Mouse (Mus musculus): ENCODE measurements around the gene Tada2a. TPM values are rescaled to one million over a fixed set of nuclear protein-coding genes. Genes with fewer than 3 reads are reported as not detected.

Tada2a gene
- polyA plus RNA-seq, 2 experiments, result 36.9 to 56.2 TPM

DNA sequence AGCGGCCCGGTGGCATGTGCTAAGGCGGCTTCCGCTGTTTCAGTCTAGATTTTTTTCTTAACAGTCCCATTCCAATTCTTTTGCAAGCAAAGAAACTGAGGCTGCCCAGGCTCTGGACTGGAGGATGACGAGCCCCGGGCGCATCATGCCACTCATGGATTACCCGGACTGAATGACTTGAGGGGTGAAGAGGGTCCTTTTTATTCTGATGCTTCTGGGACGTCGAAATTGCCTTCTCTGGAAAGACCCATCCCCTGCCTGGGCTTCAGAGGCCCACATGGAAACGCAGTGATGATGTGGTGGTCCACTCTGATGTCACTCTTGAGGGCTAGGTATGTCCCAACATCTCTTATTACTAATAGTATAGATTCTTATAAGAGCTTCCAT, 392 bp upstream of the Tada2a start:
- DNase-seq (ENCODE audit: low spot score) (no peak), ATAC-seq (ENCODE audit: low FRiP score, low read depth) (peak; percentile 25)
- Histone ChIP-seq H3K9me3 (ENCODE audit: control insufficient read depth, low read length) (no peaks in the 10 kb centered on the region), H3K4me3 (replicated peaks; ENCODE audit: low read length) (peak overlapping the region; percentile 83), H3K27ac (replicated peaks; ENCODE audit: low read depth, low read length) (no peak overlapping the region), H3K4me2 (replicated peaks; ENCODE audit: low read depth, low read length, severe bottlenecking) (peak overlapping the region; percentile 79), H3K27me3 (ENCODE audit: control insufficient read depth, insufficient read depth, low read length) (no peaks in the 10 kb centered on the region), H3K9ac (ENCODE audit: low read depth, low read length, severe bottlenecking) (peak overlapping the region; percentile 85), H3K4me1 (ENCODE audit: control insufficient read depth, insufficient read depth, low read length) (no peaks in the 10 kb centered on the region; the same call in 1 of the 2 replicates), H3K36me3 (ENCODE audit: control insufficient read depth, insufficient read depth, low read length) (peaks cover 19% of the 10 kb centered on the region)
- 5% methylated on average over 11 of the region's 11 CpGs for WGBS
- no peak for TF ChIP-seq POLR2A (IDR thresholded peaks at IDR 0.05; ENCODE audit: borderline replicate concordance, extremely low read depth, insufficient read depth, insufficient read length)

GRCm38 (mm10) chr11:84127977-84128376, 1.4 kb downstream of the Tada2a start:
- Histone ChIP-seq H3K36me3 (ENCODE audit: control insufficient read depth, insufficient read depth, low read length) (peaks cover 30% of the 10 kb centered on the region), H3K27ac (replicated peaks; ENCODE audit: low read depth, low read length) (no peak overlapping the region), H3K4me1 (ENCODE audit: control insufficient read depth, insufficient read depth, low read length) (no peaks in the 10 kb centered on the region; the same call in 1 of the 2 replicates), H3K9me3 (ENCODE audit: control insufficient read depth, low read length) (no peaks in the 10 kb centered on the region), H3K9ac (ENCODE audit: low read depth, low read length, severe bottlenecking) (no peak overlapping the region), H3K4me3 (replicated peaks; ENCODE audit: low read length) (no peak overlapping the region; the same call in 1 of the 2 replicates), H3K4me2 (replicated peaks; ENCODE audit: low read depth, low read length, severe bottlenecking) (no peak overlapping the region), H3K27me3 (ENCODE audit: control insufficient read depth, insufficient read depth, low read length) (no peaks in the 10 kb centered on the region)
- WGBS, result 93% methylated on average over 4 of the region's 4 CpGs
- no peak for TF ChIP-seq POLR2A (IDR thresholded peaks at IDR 0.05; ENCODE audit: borderline replicate concordance, extremely low read depth, insufficient read depth, insufficient read length)
- ATAC-seq (ENCODE audit: low FRiP score, low read depth), result no peak
- DNase-seq (ENCODE audit: low spot score), result no peak

DNA sequence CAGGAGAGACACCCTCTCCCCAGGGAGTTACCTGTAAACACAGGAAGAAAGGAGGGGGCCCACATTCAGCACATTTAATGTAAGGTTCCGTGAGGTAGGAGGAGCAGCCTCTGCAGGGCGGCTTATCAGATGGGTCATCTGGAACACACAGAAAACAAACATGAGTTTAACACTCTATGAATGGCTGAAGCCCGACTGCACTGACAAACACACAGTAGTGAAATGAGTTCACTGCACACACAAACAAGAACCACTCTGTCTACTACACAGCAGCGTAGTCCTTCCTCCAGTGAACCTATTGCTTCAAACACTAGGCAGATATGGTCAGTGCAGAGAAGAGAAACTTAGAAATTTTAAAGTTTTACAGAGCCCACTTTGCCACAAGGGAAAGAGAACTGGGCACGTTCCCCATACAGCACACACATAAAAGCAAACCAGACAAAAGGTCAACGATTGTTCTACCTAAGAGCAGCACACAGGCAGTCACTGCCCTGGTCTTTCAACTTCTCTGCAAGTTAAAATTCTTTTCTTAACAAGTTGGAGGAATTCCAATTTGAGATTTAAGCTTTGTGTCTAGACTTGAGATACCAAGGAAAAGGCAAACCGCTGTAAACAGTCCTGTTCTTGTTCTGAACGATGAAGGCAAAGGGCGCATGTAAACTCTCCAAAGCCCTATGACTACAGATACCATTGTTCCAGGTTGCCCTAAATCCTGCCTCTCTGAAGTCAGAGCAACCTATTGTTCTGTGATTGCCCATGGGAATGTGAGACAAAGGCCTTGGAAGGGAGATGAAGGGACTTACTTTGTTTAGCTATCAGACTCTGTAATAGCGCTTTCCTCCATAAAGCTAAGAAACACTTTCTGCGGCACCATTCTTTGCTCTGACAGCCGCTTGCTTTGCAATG, 8.1 kb downstream of the Tada2a start:
- H3K4me3 ChIP-seq (replicated peaks; ENCODE audit: low read length), result no peak overlapping the region
- 0 out of 2 replicates have a peak overlapping the region, but pooled peaks have one; percentile 4 for H3K27ac ChIP-seq (replicated peaks; ENCODE audit: low read depth, low read length)
- DNase-seq (ENCODE audit: low spot score), result no peak
- H3K4me2 ChIP-seq (replicated peaks; ENCODE audit: low read depth, low read length, severe bottlenecking), result no peak overlapping the region
- H3K36me3 ChIP-seq (ENCODE audit: control insufficient read depth, insufficient read depth, low read length), result peaks cover 84% of the 10 kb centered on the region
- no peaks in the 10 kb centered on the region for H3K9me3 ChIP-seq (ENCODE audit: control insufficient read depth, low read length)
- H3K4me1 ChIP-seq (ENCODE audit: control insufficient read depth, insufficient read depth, low read length), result no peaks in the 10 kb centered on the region
- no peak overlapping the region for H3K9ac ChIP-seq (ENCODE audit: low read depth, low read length, severe bottlenecking)
- ATAC-seq (ENCODE audit: low FRiP score, low read depth), result no peak
- H3K27me3 ChIP-seq (ENCODE audit: control insufficient read depth, insufficient read depth, low read length), result no peaks in the 10 kb centered on the region
- 87% methylated on average over 12 of the region's 12 CpGs for WGBS
- TF ChIP-seq POLR2A (IDR thresholded peaks at IDR 0.05; ENCODE audit: borderline replicate concordance, extremely low read depth, insufficient read depth, insufficient read length), result no peak

DNA sequence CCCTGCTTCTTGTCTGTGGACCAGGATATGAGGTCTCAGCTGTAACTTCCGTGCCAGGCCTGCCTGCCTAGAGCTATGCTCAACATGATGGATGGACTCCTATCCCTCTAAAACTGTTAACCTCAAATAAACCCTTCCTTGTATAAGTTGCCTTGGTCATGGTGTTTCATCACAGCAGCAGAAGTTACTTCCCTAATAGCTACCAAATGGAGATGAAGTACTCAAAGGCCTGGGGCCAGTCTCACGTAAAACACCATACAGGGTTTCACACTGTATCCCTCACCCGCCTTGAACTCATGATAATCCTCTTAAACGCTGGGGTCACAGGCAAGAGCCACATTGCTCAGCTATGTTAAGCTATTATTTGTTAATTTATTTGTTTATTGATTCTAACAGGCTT, 12.0 kb downstream of the Tada2a start:
- H3K4me3 ChIP-seq (replicated peaks; ENCODE audit: low read length), result no peak overlapping the region
- H3K27ac ChIP-seq (replicated peaks; ENCODE audit: low read depth, low read length), result no peak overlapping the region
- DNase-seq (ENCODE audit: low spot score), result no peak
- H3K4me2 ChIP-seq (replicated peaks; ENCODE audit: low read depth, low read length, severe bottlenecking), result no peak overlapping the region
- no peak for ATAC-seq (ENCODE audit: low FRiP score, low read depth)
- WGBS, result 77% methylated on average over 4 of the region's 4 CpGs
- no peaks in the 10 kb centered on the region for H3K27me3 ChIP-seq (ENCODE audit: control insufficient read depth, insufficient read depth, low read length)
- H3K36me3 ChIP-seq (ENCODE audit: control insufficient read depth, insufficient read depth, low read length), result peaks cover 77% of the 10 kb centered on the region
- TF ChIP-seq POLR2A (IDR thresholded peaks at IDR 0.05; ENCODE audit: borderline replicate concordance, extremely low read depth, insufficient read depth, insufficient read length), result no peak
- no peaks in the 10 kb centered on the region for H3K4me1 ChIP-seq (ENCODE audit: control insufficient read depth, insufficient read depth, low read length)
- H3K9me3 ChIP-seq (ENCODE audit: control insufficient read depth, low read length), result no peaks in the 10 kb centered on the region
- no peak overlapping the region for H3K9ac ChIP-seq (ENCODE audit: low read depth, low read length, severe bottlenecking)

DNA sequence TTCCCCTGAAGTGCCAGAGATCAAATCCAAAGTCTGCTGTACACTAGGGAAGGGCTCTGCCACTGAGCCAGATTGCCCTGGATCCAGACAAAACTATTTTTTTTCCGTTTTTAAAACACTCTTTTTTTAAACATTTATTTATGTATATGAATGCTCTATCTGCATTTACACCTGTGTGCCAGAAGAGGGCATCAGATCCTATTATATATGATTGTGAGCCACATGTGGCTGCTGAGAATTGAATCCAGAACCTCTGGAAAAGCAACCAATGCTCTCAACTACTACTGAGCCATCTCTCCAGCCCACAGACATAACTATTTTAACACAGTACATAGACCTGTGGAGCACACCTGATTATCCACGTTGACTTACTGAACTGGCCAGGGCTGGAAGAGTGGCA, 13.2 kb downstream of the Tada2a start:
- no peaks in the 10 kb centered on the region for H3K27me3 ChIP-seq (ENCODE audit: control insufficient read depth, insufficient read depth, low read length)
- 64% methylated on average over 2 of the region's 2 CpGs for WGBS

More for the DNA sequence above, 13.2 kb downstream of the Tada2a start:
- Histone ChIP-seq H3K9me3 (ENCODE audit: control insufficient read depth, low read length) (no peaks in the 10 kb centered on the region), H3K4me2 (replicated peaks; ENCODE audit: low read depth, low read length, severe bottlenecking) (no peak overlapping the region), H3K27ac (replicated peaks; ENCODE audit: low read depth, low read length) (no peak overlapping the region), H3K4me1 (ENCODE audit: control insufficient read depth, insufficient read depth, low read length) (no peaks in the 10 kb centered on the region), H3K9ac (ENCODE audit: low read depth, low read length, severe bottlenecking) (no peak overlapping the region), H3K4me3 (replicated peaks; ENCODE audit: low read length) (no peak overlapping the region), H3K36me3 (ENCODE audit: control insufficient read depth, insufficient read depth, low read length) (peaks cover 65% of the 10 kb centered on the region)
- ATAC-seq (ENCODE audit: low FRiP score, low read depth) (no peak), DNase-seq (ENCODE audit: low spot score) (no peak)
- TF ChIP-seq POLR2A (IDR thresholded peaks at IDR 0.05; ENCODE audit: borderline replicate concordance, extremely low read depth, insufficient read depth, insufficient read length), result no peak

Measured in limb, embryonic 14.5 days (tissue).